Mouse (Mus musculus) MEL-GATA-1-ER (cell line): Measurements from ENCODE around the gene Faim2.

ENCODE experiments used
- DNase-seq: peaks from one replicate; pipeline ENCODE4 v3.0.0-alpha.2; 2012; ENCODE audit warnings: low read depth; ENCODE audit errors: extremely low read depth

The Faim2 gene

DNA sequence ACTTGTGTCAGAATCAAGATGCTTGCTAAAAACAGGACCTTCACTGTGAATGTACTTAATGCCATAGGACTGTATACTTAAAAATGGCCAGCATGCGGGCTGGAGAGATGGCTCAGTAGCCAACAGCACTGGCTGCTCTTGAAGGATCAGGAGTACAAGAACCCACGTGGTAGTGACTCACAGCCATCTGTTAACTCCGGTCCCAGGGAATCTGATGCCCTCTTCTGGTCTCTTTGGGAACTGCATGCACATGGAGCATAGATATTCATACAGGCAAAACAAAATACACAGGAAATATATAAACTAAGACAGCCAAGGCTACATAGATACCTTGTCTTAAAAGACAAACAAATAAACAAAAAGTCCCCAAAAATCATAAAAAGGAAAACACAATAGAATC is 58.9 kb downstream of the Faim2 start:
- peak; percentile 87 for DNase-seq

- no peak for DNase-seq
These were observed 64.8 kb downstream of the Faim2 start for GRCm38 (mm10) chr15:99463194-99463593.

- peak; percentile 88 for DNase-seq
These were observed 70.2 kb downstream of the Faim2 start, which contains the start of gene Nckap5l for GRCm38 (mm10) chr15:99457606-99458401. Gene Nckap5l (minus strand): TSS chr15:99457748.

DNA sequence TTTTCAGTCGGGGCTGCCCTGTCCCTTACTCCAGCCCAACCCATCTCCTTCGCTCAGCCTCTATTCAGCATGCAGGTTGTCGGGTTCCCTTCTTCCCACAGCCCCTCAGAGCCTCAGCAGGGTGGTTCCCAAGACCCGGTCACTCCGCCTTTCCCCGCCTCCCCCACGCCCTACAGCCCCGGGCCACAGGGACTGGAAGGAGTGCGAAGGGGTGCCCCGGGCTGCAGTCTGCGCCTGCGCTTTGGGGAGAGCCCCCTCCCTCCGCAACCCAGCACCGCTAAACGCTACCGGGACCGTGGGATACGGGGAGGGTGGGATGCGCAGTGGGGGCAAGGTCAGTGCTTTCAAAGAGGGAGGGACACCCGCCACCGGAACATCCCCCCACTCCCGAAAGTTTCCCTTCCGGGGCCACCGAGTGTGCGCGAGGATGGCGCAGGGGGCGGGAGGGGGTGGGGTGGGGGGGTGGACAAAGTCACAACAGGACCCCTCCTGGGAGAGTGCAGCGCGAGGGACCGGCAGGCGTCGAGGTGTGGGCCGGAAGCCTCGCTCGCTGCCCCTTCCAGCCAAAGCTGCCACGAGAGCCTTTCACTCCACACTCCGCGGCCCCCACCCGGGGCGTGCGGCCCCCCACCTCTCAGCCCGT is 70.9 kb downstream of the Faim2 start:
- DNase-seq = peak; percentile 43

DNA sequence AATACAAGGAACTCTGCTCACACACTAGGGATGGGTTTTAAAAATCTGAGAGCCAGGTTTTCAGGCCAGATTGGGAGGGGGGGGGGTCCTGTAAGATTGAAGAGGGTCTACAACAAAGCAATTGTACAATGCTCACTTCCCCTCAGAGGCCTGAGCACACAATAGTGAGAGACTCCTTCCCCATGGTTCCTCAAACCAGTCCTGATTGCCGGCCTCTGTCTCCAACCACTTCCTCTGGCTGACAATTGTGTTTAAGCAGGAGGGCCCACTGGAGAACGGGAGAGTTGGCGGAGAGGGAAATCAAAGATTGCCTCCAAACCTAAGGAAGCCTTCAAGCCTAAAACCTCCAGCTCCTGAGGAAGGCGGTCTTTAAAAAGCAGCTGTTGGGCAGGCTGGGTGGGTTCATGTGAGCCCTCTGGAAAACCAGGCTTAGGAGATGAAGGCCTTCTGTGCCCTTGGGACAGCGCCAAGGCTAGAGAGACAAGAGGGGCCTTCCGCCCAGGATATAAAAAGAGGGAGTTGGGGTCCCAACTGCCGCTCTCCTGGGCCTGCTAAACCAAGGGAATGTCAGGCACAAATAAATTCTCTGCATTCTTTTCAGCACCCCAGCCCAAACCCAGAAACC is 71.5 kb downstream of the Faim2 start:
- DNase-seq = peak; percentile 52

DNA sequence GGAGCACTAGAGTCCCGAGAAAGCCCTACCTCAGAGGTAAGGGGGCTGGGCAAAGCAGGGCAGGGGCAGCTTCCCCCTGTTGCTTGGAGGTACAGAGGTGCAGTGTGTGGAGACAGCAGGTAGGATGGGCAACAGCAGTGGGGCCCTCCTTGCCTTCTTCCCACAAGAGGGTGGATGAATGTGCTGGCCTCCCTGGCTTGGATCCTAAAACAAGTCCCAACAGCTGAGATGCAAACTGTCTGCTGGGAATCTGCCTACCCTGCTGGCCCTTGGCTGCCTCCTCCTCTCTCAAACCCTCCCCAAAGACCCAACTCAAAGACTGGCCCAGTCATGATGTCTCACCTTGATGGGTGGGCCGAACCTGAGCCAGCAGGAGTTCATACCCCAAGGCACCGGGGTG is 72.5 kb downstream of the Faim2 start:
- DNase-seq = no peak

DNA sequence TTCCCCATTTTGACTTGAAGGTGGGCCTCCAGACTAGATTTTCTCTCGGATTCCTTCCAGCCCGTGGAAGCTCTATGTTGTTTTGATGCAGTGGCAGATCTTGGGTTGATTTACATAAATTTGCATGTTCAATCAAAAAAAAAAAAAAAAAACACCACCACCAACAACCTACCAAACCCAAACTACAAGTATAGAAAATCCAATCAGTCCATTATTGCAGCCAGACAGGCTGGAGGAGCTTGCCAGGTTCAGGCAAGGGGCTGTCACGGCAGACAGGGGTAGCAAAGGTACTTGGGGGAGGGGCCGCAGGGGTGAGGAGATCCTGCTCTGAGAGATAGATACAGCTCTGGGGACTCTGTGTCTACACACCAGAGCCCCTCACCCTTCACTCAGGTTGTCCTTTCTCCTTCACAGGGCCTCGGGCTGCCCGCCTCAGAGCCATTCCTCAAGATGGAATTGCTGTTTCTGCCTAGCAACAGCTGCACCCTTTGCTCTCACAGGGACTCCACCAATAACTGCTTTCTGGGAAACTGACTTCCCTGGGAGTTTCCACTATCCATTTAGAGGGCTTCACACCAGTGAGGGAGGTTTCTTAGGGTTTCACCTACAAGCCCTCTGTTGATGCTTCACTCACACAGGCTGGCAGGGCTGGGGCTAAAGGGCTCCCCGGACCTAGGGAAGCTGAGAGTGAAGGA is 73.2 kb downstream of the Faim2 start:
- no peak for DNase-seq

DNA sequence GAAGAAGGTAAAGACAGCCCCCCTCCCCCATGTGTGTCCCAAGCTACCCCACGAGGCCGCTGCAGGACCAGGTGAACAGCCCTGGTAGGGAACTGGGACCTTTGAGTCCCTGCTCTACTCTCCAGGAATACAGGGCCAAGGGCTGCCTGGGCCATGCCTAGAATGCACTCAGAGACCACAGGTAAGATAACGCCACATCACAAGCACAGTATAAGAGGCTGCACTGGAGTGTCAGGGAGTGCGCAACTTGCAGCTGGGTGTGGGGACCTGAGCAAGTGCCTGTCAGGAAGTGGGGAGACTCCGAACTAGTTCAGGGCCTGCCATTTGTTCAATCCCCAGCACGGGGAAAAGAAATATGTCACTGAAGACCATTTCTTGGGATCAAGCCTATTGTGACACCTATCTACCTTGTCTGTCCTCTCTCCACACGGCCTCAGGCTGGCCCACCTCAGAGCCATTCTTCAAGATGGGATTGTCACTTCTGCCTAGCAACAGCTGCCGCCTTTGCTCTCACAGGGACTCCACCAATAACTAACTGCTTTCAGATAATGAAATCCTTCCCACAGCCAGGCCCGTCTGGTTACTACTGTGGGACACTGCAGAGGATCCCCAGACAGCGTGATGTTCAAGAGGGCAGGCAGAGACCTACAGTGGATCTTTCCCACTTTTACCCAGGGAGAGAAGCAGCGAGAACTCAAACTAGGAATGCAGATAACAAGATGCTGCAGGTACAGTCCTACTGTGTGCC is 74.6 kb downstream of the Faim2 start:
- DNase-seq = no peak

DNA sequence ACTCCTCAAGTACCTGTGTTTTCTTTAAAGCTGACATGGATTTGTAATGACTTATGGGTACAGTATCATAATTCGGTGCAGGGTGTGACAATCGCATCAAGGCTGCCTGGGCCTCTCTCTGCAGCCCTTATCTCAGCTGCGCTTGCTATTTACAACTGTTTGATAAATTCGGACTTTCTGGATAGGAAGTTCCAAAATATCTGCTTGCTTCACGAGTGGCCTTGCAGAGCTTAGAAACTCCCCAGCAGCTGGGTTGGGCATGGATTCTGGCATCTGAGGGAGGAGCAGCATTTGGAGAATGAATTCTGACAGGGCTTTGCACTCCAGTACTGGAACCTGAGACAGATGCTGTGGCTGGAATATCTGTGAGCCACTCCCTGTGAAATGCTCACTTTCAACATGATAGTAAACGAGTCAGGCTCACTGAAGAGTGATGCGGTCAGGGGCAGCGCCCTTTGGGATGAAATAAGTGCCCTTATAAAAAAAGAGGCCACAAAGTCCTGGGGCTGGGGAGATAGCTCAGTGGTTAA is 78.1 kb downstream of the Faim2 start:
- DNase-seq = peak; percentile 16

DNA sequence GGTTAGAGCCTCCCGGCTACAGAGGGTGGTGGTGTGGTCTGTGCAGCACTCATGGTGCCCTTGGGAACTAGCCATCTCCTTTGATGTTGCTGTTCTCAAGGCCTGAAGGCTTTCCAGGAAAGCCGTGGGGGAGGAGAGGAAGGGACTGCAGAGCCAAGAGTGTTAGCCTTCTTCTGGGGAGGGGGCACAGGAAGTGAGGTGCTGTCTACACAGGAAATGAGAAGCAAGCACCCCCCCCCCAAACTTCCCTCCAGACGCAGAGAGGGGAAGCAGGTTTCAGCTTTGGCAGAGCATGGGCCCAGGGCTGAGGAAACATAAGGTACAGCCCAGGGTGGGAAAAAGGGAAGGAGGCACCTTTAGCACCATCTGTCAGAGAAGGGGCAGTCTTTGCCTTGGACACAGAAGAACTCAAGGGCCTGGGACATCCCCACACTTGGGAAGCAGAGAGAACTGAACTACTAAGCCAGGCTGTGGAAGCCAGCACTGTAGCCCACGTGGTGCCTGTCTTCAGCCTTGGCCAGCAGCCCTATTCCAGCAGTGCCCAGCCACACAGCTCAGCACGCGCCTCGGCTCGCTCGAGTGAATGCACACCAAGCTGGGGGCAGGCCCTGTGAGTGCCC is 78.7 kb downstream of the Faim2 start:
- no peak for DNase-seq
